Mouse (Mus musculus) stomach, postnatal 0 days (tissue): ENCODE measurements around the gene Btbd19.

Experiments used
- CTCF ChIP-seq: IDR thresholded peaks from 2 replicates; pipeline ENCODE4 v1.5.1; 2016; ENCODE audit warnings: antibody characterized with exemption, low read depth, mild to moderate bottlenecking, moderate library complexity
- EP300 ChIP-seq: optimal IDR thresholded peaks from 2 replicates; pipeline ENCODE3; 2016; ENCODE audit warnings: antibody characterized with exemption

DNA sequence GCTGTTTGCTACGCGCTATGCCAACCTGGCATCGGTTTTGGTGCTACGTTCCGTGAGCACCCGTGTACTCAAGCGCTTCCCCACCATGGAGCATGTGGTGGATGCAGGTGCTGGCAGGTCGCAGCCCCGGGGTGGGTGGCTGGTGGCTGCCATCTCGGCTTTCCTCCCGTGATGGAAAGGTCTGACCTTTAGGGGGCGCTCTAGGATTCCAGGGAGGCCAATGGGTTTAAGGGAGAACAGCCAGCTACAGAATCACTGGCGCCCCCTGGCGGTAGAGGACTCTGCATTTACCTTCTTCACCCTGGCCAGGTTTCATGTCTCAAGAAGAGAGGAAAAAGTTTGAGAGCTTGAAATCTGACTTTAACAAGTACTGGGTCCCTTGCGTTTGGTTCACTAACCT, 20.7 kb upstream of the Btbd19 start:
- TF ChIP-seq EP300, result no peak
- TF ChIP-seq CTCF, result peak; percentile 98
